Mouse (Mus musculus) spleen, adult 2 months (tissue): ENCODE results near the gene Col18a1.

Source experiments
- CTCF ChIP-seq: fragments of 200-500 bp; IDR thresholded peaks from 2 replicates; pipeline ENCODE4 v1.5.1; 2011; ENCODE audit warnings: mild to moderate bottlenecking, inconsistent platforms; ENCODE audit not compliant: insufficient read depth, insufficient read length, insufficient replicate concordance; ENCODE audit errors: extremely low read depth
- POLR2A ChIP-seq: fragments of 200-500 bp; IDR thresholded peaks from 2 replicates; pipeline ENCODE4 v1.6.1; 2011; ENCODE audit warnings: low read depth, low read length, inconsistent platforms

DNA sequence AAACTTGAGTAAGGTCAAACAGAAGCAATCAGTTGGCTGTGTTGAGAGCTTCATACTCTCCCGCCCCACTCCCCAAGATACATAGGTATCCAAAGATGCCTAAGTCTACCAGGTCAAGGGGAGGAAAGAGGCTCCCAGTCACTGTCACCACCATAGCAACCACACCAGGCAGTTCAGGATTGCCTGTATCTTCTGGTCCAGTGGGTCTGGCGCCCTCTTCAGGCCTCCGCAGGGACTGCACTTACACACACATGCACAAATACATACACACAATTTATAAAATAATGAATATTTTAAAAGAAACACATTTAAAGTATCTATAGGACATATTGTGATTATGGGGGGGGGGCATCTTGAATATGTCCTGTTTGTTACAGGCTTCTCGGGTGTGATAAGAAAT, 45.8 kb downstream of the Col18a1 start:
- TF ChIP-seq CTCF, result no peak
- TF ChIP-seq POLR2A, result no peak
